Mouse (Mus musculus) heart, adult 8-10 months (tissue): Measurements from ENCODE around the gene Podnl1. TPM values are rescaled to one million over a fixed set of nuclear protein-coding genes. Genes with fewer than 3 reads are reported as not detected.
A peak's percentile ranks its signal among the peaks of the same experiment; 100 is the strongest.

Experiments
- DNase-seq: peaks from one replicate; pipeline ENCODE4 v3.0.0; 2022; ENCODE audit warnings: low spot score
- total RNA-seq, 4 experiments: library from RNA; stranded (reverse); gene quantifications; 2 replicates each; pipeline ENCODE4 v1.2.4; 2022

The Podnl1 gene
- total RNA-seq, 4 experiments from 2014 or later = 0.11 TPM; not detected in 2

DNA sequence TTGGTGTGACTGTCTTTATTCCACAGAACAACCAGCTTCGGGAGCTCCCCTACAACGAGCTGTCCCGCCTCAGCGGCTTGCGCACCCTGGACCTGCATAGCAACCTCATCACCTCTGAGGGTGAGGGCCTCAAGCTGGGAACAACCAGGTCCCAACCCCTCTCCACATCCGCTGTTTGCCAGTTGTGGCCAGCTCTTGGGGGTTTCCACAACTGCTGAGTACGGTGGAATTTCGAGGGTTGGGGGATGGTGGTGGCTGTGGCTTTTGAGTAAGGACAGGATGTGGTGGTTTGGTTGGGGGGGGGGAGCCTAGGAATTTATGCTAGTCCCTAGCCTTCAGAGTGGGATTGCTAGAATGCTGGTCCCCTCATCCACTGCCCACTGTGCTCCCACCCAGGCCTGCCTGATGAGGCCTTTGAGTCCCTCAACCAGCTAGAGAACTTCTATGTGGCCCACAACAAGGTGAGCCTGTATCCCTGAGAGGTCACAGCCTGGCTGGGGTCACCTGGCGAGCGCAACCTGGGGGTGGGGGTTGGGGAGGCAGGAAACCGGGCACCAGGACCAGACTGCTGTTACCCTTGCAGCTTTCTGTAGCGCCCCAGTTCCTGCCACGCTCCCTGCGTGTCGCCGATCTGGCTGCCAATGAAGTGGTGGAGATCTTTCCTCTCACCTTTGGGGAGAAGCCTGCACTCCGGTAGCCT lies 1.6 kb downstream of the Podnl1 start:
- no peak for DNase-seq

DNA sequence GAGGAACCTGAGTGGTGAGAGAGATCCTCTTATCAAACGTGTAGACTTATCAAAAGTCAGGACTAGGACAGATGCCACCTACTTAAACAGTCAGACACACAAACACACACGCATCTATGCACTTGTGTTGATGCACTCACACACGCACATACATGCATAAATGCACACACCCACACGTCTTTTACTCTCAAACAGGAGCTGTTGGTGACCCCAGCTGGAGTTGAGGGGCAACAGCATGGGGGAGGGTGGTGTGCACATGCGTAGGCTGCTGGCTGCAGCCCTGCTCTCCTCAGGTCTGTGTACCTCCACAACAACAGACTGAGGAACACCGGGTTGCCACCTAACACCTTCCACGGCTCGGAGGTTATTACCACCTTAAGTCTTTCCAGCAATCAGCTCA lies 2.5 kb downstream of the Podnl1 start:
- DNase-seq = no peak

- DNase-seq = peak; percentile 13
These were observed 5.0 kb downstream of the Podnl1 start for GRCm38 (mm10) chr8:84130806-84131205.

- no peak for DNase-seq
These were observed 6.4 kb downstream of the Podnl1 start for GRCm38 (mm10) chr8:84132225-84132624.

GRCm38 (mm10) chr8:84137848-84138247 lies 12.1 kb downstream of the Podnl1 start:
- DNase-seq = no peak

DNA sequence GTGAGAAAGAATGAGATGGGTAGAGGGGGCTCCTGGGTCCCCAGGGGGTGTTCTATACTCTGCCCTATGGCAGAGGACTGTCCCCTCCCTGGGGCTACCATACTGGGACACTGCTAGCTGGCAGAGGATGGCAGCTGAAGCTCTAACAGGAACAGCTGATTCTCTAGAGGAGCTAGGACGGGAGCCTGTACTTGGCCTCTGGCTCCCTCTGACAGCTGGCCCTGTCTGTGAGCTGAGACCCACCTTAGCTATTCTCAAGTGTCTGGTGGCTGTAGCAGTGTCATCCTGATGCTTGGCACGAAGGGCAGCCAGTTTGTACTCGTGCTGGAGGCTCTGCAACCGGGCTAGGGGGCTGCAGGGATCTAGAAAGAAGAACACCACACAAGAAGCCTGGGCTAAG lies 15.0 kb downstream of the Podnl1 start:
- no peak for DNase-seq

DNA sequence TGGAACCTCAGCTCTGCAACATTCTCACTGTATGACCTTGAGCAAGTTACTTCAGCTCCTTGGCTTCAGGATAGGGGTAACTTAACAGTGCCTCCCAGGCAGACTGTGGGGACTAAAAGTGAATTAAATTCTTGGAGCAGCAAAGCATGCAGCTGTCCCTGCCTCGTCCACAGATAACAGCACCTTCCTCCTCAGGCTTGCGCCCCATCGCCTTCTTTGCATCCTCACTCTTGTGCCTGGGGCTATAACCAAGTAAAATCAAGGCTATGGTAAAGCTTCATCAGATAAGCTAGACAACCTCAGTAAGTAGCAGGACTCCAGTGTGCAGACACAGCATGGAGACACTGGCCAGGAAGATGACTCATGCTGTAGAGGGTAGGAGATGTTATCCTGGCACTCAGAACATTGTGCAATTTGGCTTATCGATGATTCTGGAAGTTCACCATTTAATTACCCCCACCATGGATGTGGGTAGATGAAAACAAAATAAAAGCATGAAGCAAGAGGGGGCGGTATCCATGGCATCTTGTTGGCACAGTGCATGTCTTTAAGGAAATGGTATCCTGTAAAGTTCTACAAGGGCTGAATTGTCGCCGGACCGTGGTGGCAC lies 19.0 kb downstream of the Podnl1 start:
- no peak for DNase-seq

GRCm38 (mm10) chr8:84147324-84147766 lies 21.6 kb downstream of the Podnl1 start:
- no peak for DNase-seq

GRCm38 (mm10) chr8:84147769-84148530 lies 22.2 kb downstream of the Podnl1 start, which contains the start of the genes Cc2d1a and 4930432K21Rik:
Gene Cc2d1a, minus strand, starts transcription at chr8:84147936.
Gene 4930432K21Rik, plus strand, starts transcription at chr8:84148025.
- peak; percentile 94 for DNase-seq

DNA sequence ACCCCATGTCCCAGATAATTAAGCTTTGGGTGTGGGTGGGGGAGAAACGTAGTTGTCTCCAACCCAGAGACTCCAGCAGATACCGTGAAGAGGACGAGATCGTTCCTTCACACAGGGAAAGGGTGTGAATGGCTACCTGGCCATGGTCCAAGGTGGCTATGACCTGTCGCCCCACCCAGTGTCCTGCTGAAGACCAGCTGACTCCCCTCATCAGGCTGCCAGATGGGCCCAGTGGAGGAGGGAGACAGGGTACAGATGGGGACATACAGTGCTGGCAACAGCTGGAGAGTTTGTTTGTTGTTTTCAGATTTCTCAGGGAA lies 22.7 kb downstream of the Podnl1 start:
- no peak for DNase-seq

GRCm38 (mm10) chr8:84149181-84149580 lies 23.4 kb downstream of the Podnl1 start:
- DNase-seq = no peak

DNA sequence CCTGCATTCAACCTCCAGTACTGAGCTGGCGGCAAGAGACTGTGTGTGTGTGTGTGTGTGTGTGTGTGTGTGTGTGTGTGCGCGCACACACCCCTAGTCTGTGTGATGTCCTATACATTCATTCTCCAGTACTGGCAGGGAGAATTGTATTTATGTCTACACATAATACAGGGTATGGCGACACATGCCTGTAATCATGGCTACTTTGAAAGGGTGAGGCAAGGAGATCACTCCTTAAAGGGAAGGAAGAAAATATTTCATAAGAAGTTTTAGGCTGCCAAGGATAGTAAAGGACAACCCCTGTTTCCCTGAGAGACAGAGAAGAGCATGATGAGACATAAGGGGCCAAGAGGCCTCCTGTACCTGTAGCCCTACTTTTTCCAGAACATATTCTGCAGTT lies 31.8 kb downstream of the Podnl1 start:
- no peak for DNase-seq

GRCm38 (mm10) chr8:84167696-84168095 lies 41.9 kb downstream of the Podnl1 start:
- DNase-seq = no peak

DNA sequence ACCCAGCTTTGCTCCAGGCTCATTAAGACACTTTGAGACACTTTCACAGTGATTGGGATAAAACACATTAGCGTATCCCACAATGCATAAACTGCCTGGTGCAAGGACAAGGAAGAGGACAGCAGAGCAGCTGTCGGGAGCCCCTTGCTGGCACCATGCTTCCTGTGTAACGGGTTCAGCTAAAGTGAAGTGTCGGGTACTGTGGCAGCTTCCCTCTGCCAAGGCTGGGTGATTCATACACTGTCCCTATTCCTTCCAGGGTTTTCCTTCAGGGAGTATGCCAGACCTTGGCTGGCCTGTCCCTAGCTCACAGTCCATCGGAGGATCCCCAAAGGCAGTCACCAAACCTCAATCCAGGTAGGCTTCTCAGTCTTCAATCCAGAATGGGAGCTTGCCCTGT lies 44.3 kb downstream of the Podnl1 start:
- no peak for DNase-seq

- DNase-seq = no peak
These were observed 48.1 kb downstream of the Podnl1 start for GRCm38 (mm10) chr8:84173861-84174260.

GRCm38 (mm10) chr8:84176560-84176959 lies 50.8 kb downstream of the Podnl1 start:
- DNase-seq = no peak

DNA sequence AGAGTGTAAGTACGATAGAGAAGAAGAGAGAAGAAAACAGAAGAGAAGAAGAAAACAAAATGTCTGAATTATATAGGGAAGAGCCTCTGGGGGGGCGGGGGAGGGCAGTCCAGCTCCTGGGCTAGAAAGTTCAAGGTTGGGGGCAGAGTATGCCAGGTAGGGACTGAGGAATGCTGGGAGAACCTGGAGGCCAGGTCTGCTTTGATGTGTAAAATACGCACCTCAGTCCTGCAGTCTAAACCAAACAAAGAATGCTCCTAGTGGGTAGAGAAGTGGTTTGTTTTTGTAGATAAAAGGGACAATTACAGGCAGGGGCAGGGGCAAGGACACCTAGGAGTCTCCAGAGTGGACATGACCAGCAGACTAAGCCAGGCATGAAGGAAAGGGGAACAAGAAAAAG lies 51.6 kb downstream of the Podnl1 start:
- no peak for DNase-seq

DNA sequence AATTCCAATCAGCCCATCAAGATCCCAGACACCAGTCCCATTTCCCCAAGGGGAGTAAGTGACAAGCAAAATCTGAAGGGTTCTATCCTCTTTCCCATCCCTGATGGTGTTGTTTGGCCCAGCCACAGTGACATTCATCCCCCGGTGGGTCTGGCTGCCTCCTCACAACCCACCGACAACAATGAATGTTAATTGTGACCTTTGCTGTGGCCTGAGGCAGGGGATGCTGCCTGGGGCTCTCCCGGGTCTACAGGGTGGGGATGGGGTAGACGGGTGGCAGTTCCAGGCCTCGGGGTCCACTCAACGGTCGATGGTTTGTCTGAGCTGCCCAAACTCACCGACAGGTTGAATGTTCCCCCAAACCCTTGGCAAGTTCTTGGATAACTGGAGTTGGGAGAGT lies 52.8 kb downstream of the Podnl1 start:
- DNase-seq = no peak

GRCm38 (mm10) chr8:84179946-84180345 lies 54.2 kb downstream of the Podnl1 start:
- DNase-seq = no peak

DNA sequence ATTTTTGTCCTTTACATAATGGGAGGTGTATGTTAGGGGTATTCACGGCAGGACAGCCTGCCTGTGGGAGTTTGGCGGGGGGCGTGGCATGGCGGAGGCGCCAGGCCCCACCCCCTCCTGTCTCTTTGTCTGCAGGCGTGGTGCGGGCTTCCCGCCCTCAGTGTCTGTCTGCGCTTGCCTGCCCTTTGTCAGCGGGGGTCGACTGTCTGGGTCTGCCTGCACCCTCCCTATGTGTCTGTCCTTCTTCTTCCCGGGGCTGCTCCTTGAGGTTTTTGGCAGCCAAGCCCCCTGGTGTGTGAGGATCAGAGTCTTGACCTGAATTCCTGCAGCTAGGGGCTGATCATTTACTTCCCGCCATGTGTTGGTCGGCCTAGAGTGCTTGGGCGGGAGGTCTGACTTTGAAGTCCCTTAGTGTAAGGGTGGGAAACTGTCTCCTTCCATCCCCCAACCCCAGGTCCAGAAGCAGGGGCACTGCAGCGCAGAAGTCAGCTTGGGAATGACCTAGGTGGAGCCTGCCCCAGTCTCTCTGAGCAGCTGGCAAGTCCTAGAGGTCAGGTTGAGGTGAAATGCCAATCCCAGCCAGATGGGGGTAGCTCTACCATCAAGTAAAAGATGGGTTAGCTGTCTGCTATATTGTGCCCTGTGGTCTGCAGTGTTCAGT lies 54.9 kb downstream of the Podnl1 start:
- no peak for DNase-seq
